Mouse (Mus musculus): ENCODE measurements around the gene Nipsnap2. TPM values are rescaled to one million over a fixed set of nuclear protein-coding genes. Genes with fewer than 3 reads are reported as not detected.
"Not testable (repeated sequence)": the region's sequence is repeated elsewhere in the genome, so short reads cannot be mapped to it uniquely, and the experiment has no call there.

The Nipsnap2 gene
- polyA plus RNA-seq, 1 experiment from 2014 or later: 82.2 TPM

DNA sequence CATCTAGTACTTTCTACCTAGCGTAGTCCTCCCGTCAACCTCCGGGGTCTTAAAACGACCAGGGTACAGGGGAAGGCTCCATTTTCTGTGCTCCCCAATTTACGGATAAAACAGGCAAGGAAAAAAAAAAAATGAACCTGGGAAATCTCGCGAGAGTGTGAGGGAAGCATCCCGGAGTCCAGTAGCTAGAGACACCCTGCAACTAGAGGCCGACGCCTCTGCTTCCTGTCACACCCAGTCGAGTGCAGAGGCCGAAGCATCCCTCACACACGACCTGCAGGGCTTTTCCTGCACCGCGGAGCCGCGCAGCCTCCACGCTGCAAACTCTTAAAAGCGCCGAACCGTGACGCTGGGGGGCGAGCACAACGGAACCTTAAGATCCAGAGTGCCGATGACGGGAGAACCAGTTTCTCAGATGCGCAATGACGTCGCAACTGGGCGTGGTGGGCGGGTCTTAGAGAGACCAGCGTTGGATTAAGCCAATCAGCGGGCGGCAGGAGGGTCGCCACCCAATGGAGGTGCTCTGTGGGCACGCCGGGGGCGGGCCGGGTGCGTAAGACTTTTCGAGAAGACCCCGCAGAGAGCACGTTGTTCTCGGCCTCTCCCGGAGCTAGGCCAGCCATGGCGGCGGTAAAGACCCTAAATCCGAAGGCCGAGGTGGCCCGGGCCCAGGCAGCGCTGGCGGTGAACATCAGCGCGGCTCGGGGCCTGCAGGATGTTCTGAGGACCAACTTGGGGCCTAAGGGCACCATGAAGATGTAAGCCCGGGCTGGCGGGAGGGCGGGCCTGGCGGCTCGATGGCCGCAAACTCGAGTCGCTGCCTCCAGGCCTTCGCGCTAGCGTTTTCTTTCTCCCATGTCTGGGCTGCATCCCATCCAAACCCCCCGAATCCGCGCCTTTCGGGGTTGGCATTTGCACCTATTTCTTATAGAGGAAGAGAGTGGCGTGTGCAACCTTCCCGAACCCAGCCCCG lies 62.2 kb downstream of the Nipsnap2 start, which contains the start of gene Psph:
Gene Psph (minus strand): TSS at position 632 of the 973 bp plus-strand sequence.
- Histone ChIP-seq H3K27me3 (ENCODE audit: insufficient read depth, low read length) (no peaks in the 10 kb centered on the region), H3K4me2 (peak within 1 kb of the TSS; percentile 69), H3K27ac (ENCODE audit: low read depth) (peak within 1 kb of the TSS; percentile 98), H3K36me3 (ENCODE audit: insufficient read depth) (peaks cover 39% of the 10 kb centered on the region), H3K4me3 (ENCODE audit: low read depth, low read length) (peak within 1 kb of the TSS; percentile 90), H3K4me1 (ENCODE audit: insufficient read depth) (no peaks in the 10 kb centered on the region), H3K9me3 (ENCODE audit: low read depth, low read length) (no peaks in the 10 kb centered on the region), H3K9ac (peak within 1 kb of the TSS; percentile 96)
- DNase-seq (peak; percentile 100), ATAC-seq (ENCODE audit: insufficient read depth) (peak; percentile 99)
- TF ChIP-seq CTCF (IDR thresholded peaks at IDR 0.05; ENCODE audit: low read depth): peak; percentile 22; the same call in 1 of the 2 replicates
- under 1% methylated on average over 73 of the region's 73 CpGs for WGBS

DNA sequence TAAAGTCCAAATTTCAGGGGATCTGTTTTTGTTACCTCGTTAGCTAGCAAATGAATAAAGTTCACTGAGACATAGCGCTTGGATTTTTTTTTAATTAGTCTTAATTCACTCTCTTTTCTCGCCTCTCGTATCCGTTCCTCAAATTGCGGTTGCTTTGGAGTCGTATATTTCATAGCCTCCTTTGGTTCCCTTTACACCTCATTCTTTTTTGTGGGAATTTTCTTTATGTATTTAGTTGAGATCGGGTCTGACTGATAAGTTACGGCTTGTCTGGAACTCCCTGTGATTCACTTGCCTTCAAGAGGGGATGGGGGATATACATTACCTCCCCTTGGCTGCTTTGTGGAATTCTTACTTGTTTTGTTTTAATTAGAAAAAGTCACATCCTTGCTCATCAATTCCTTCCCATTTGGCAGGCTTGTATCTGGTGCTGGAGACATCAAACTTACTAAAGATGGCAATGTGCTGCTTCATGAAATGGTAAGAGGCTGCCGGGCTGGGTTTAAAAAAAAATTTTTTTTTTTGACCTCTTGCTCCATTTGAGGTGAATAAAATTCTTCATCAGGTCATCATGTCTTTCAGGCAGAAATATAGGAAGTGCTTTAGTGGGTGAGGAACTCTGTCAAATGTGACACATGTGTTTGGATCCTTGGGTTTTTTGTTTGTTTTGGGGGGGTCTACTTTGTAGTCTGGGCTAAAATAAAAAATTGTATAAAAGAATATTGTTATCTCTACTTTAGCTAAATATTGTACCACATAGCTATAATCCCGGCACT lies 63.1 kb downstream of the Nipsnap2 start:
- 8% methylated on average over 11 of the region's 11 CpGs for WGBS
- no peak for TF ChIP-seq CTCF (IDR thresholded peaks at IDR 0.05; ENCODE audit: low read depth)
- ATAC-seq (ENCODE audit: insufficient read depth): no peak

DNA sequence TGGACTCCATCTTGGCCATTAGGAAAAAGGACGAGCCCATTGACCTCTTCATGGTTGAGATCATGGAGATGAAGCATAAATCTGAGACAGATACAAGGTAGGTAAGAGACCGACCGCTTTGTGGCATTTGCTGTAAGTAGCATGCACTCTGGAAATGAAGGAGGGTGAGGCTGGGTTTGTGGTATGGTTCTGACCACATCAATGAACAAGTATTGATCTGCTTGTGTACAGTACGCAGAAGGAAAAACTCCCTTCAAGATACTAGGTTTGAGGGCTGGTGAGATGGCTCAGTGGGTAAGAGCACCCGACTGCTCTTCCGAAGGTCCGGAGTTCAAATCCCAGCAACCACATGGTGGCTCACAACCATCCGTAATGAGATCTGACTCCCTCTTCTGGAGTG lies 65.7 kb downstream of the Nipsnap2 start:
- 92% methylated on average over 7 of the region's 8 CpGs for WGBS
- H3K36me3 ChIP-seq (ENCODE audit: insufficient read depth): peaks cover 64% of the 10 kb centered on the region
- not testable (repeated sequence) for DNase-seq; H3K27me3 ChIP-seq (ENCODE audit: insufficient read depth, low read length); H3K4me3 ChIP-seq (ENCODE audit: low read depth, low read length); ATAC-seq (ENCODE audit: insufficient read depth); H3K4me1 ChIP-seq (ENCODE audit: insufficient read depth); H3K9me3 ChIP-seq (ENCODE audit: low read depth, low read length); H3K9ac ChIP-seq; H3K4me2 ChIP-seq; H3K27ac ChIP-seq (ENCODE audit: low read depth)

More for the DNA sequence above, 63.1 kb downstream of the Nipsnap2 start:
- no peaks in the 10 kb centered on the region for H3K4me1 ChIP-seq (ENCODE audit: insufficient read depth)
- H3K4me2 ChIP-seq: peak overlapping the region; percentile 69
- H3K4me3 ChIP-seq (ENCODE audit: low read depth, low read length): peak overlapping the region; percentile 90
- H3K36me3 ChIP-seq (ENCODE audit: insufficient read depth): peaks cover 48% of the 10 kb centered on the region
- peak overlapping the region; percentile 88 for H3K27ac ChIP-seq (ENCODE audit: low read depth)
- no peaks in the 10 kb centered on the region for H3K27me3 ChIP-seq (ENCODE audit: insufficient read depth, low read length)
- H3K9me3 ChIP-seq (ENCODE audit: low read depth, low read length): no peaks in the 10 kb centered on the region
- peak overlapping the region; percentile 96 for H3K9ac ChIP-seq
- DNase-seq: no peak

Other genes starting within 250 kb of the Nipsnap2 start
- 52.4 and 57.3 TPM in 2 replicates for gene Sfswap, start 223.8 kb upstream of the Nipsnap2 start, polyA plus RNA-seq (2014; fragmentation: Nextera tagmentation; extraction: Ambion mirVana)
- 1.4 and 1.5 TPM in 2 replicates for gene Mmp17, start 140.9 kb upstream of the Nipsnap2 start, polyA plus RNA-seq (2014; fragmentation: Nextera tagmentation; extraction: Ambion mirVana)
- 5.3 and 6.3 TPM in 2 replicates for gene Zfp11, start 55.0 kb upstream of the Nipsnap2 start, polyA plus RNA-seq (2014; fragmentation: Nextera tagmentation; extraction: Ambion mirVana)
- not detected in 2 replicates for gene Sept14, start 16.6 kb upstream of the Nipsnap2 start, polyA plus RNA-seq (2014; fragmentation: Nextera tagmentation; extraction: Ambion mirVana)
- gene Mrps17, start 9.6 kb upstream of the Nipsnap2 start, polyA plus RNA-seq (2014; fragmentation: Nextera tagmentation; extraction: Ambion mirVana): 187 and 196 TPM in 2 replicates
- gene Psph, start 62.4 kb downstream of the Nipsnap2 start, polyA plus RNA-seq (2014; fragmentation: Nextera tagmentation; extraction: Ambion mirVana): 31.4 and 33.6 TPM in 2 replicates
- 43.1 and 46.4 TPM in 2 replicates for gene Sumf2, start 121.9 kb downstream of the Nipsnap2 start, polyA plus RNA-seq (2014; fragmentation: Nextera tagmentation; extraction: Ambion mirVana)
- gene Chchd2, start 162.4 kb downstream of the Nipsnap2 start, polyA plus RNA-seq (2014; fragmentation: Nextera tagmentation; extraction: Ambion mirVana): 859 and 893 TPM in 2 replicates
- gene Zbed5, start 170.7 kb downstream of the Nipsnap2 start, polyA plus RNA-seq (2014; fragmentation: Nextera tagmentation; extraction: Ambion mirVana): 5.7 and 6.9 TPM in 2 replicates
- gene Phkg1, start 173.5 kb downstream of the Nipsnap2 start, polyA plus RNA-seq (2014; fragmentation: Nextera tagmentation; extraction: Ambion mirVana): 0.11 and 0.18 TPM in 2 replicates
- gene Nupr1l, start 183.5 kb downstream of the Nipsnap2 start, polyA plus RNA-seq (2014; fragmentation: Nextera tagmentation; extraction: Ambion mirVana): 1.5 and 2.6 TPM in 2 replicates
- gene Vkorc1l1, start 216.9 kb downstream of the Nipsnap2 start, polyA plus RNA-seq (2014; fragmentation: Nextera tagmentation; extraction: Ambion mirVana): 22.7 and 23.4 TPM in 2 replicates

All from lung, embryonic 14.5 days (tissue).